Mouse (Mus musculus): ENCODE results near the gene Eef2k.

DNA sequence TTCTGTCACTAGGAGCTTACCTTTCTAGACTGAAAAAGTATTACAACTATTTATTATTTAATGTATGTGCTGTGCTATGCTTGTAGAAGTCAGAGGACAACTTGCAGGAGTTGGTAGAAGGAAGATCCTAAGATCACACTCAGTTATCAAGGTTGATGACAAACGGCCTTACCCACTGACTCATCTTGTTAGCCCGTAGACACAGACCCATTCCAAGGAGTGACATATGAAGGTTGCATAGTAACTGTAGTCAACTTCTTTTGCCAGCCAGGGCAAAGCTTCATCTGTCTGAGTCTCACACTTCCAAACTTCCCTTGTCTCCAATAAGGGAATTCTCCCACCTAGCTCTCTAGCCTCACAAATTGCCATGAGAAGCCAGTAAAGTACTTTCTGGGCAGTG, 24.1 kb downstream of the Eef2k start:
- TF ChIP-seq CTCF (IDR thresholded peaks at IDR 0.05; ENCODE audit: borderline replicate concordance, control insufficient read depth, extremely low read depth, insufficient read depth, low read length, poor library complexity) (no peak), POLR2A (IDR thresholded peaks at IDR 0.05; ENCODE audit: control insufficient read depth, extremely low read depth, insufficient read depth, low read length, poor library complexity) (no peak)

All from thymus, adult 2 months (tissue).